Mouse (Mus musculus): ENCODE measurements around the gene Smim11. TPM values are rescaled to one million over a fixed set of nuclear protein-coding genes. Genes with fewer than 3 reads are reported as not detected.

Smim11 gene
- 10 to 100 TPM; 58.7 to 64.9 (median 60.5) TPM for total RNA-seq (2022)

GRCm38 (mm10) chr16:92300649-92301411 lies at the start of gene Smim11:
Gene Smim11 (plus strand): TSS chr16:92301286.
- peak; percentile 88 to 92 for DNase-seq (ENCODE audit: low spot score in 2 of 2)

- no peak for DNase-seq (ENCODE audit: low spot score in 2 of 2)
These were observed 46.8 kb upstream of the Smim11 start for GRCm38 (mm10) chr16:92254316-92254715.

GRCm38 (mm10) chr16:92267861-92268260 lies 33.2 kb upstream of the Smim11 start:
- DNase-seq (ENCODE audit: low spot score in 2 of 2) = no peak

- no peak for DNase-seq (ENCODE audit: low spot score in 2 of 2)
These were observed 26.6 kb upstream of the Smim11 start for GRCm38 (mm10) chr16:92274516-92274915.

GRCm38 (mm10) chr16:92275526-92275925 lies 25.6 kb upstream of the Smim11 start:
- DNase-seq (ENCODE audit: low spot score in 2 of 2) = peak in 1 of 2 experiments; percentile 18

GRCm38 (mm10) chr16:92282671-92283070 lies 18.4 kb upstream of the Smim11 start:
- peak; percentile 30 to 34 for DNase-seq (ENCODE audit: low spot score in 2 of 2)

- DNase-seq (ENCODE audit: low spot score in 2 of 2) = no peak
These were observed 16.0 kb upstream of the Smim11 start for GRCm38 (mm10) chr16:92285068-92285467.

GRCm38 (mm10) chr16:92286609-92287008 lies 14.5 kb upstream of the Smim11 start:
- peak; percentile 66 to 77 for DNase-seq (ENCODE audit: low spot score in 2 of 2)

- no peak for DNase-seq (ENCODE audit: low spot score in 2 of 2)
These were observed 12.3 kb upstream of the Smim11 start for GRCm38 (mm10) chr16:92288778-92289177.

- no peak for DNase-seq (ENCODE audit: low spot score in 2 of 2)
These were observed 11.0 kb upstream of the Smim11 start for GRCm38 (mm10) chr16:92290045-92290444.

GRCm38 (mm10) chr16:92292101-92292500 lies 9.0 kb upstream of the Smim11 start, which contains the start of gene Kcne2:
Gene Kcne2 (plus strand): TSS chr16:92292389.
- no peak for DNase-seq (ENCODE audit: low spot score in 2 of 2)

- DNase-seq (ENCODE audit: low spot score in 2 of 2) = no peak
These were observed 6.7 kb upstream of the Smim11 start for GRCm38 (mm10) chr16:92294267-92294970.

- no peak for DNase-seq (ENCODE audit: low spot score in 2 of 2)
These were observed 5.8 kb upstream of the Smim11 start for GRCm38 (mm10) chr16:92295328-92295727.

- DNase-seq (ENCODE audit: low spot score in 2 of 2) = no peak
These were observed 323 bp downstream of the Smim11 start for GRCm38 (mm10) chr16:92301412-92301806.

GRCm38 (mm10) chr16:92301989-92302388 lies 903 bp downstream of the Smim11 start:
- peak; percentile 42 to 44 for DNase-seq (ENCODE audit: low spot score in 2 of 2)

- no peak for DNase-seq (ENCODE audit: low spot score in 2 of 2)
These were observed 1.4 kb downstream of the Smim11 start for GRCm38 (mm10) chr16:92302506-92302905.

GRCm38 (mm10) chr16:92305519-92305918 lies 4.4 kb downstream of the Smim11 start:
- DNase-seq (ENCODE audit: low spot score in 2 of 2) = no peak

- no peak for DNase-seq (ENCODE audit: low spot score in 2 of 2)
These were observed 6.9 kb downstream of the Smim11 start for GRCm38 (mm10) chr16:92307947-92308346.

- DNase-seq (ENCODE audit: low spot score in 2 of 2) = no peak
These were observed 8.0 kb downstream of the Smim11 start for GRCm38 (mm10) chr16:92309126-92309525.

- DNase-seq (ENCODE audit: low spot score in 2 of 2) = no peak
These were observed 13.1 kb downstream of the Smim11 start for GRCm38 (mm10) chr16:92313953-92314741.

- no peak for DNase-seq (ENCODE audit: low spot score in 2 of 2)
These were observed 15.1 kb downstream of the Smim11 start for GRCm38 (mm10) chr16:92316049-92316738.

All from gastrocnemius, adult 8-10 months (tissue).